Mouse (Mus musculus) heart, postnatal 25 days (tissue): ENCODE data around the gene Epx. TPM values are rescaled to one million over a fixed set of nuclear protein-coding genes. Genes with fewer than 3 reads are reported as not detected.
"Not testable (repeated sequence)": the region's sequence is repeated elsewhere in the genome, so short reads cannot be mapped to it uniquely, and the experiment has no call there.

ENCODE experiments used
- DNase-seq: peaks from one replicate; pipeline ENCODE4 v3.0.0; 2022; ENCODE audit warnings: low spot score
- intact Hi-C: fragments of 180-260 bp; cut with DNase I; formaldehyde crosslinking; loops from one replicate; pipeline ENCODE4 v1.15.1; 2025
- total RNA-seq, 2 experiments: library from RNA; stranded (reverse); gene quantifications; 2 replicates each; pipeline ENCODE4 v1.2.3; 2021

Gene Epx
- not detected for total RNA-seq

DNA sequence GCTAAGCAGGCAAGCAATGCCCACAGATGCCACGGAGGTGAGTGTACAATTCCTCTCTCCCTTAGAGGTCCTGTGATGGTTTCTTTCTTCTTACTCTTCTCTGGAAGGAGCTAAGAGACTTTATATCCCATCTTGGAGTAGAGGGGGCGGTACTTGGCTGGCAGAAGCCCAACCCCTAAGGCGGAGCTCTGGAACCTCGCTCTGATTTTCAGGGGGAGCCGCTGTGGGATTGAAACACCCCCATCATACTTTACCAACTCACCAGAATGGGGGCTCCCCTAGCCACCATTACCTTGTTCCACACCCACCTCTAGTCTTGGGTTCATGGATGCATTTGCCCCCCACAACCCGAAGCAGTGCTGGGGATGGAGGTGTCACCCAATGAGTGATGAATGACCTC lies at the start of gene Epx:
Gene Epx (minus strand): TSS at position 101 of the 400 bp plus-strand sequence.
- intact Hi-C loops, result no loop called here
- DNase-seq, result no peak

DNA sequence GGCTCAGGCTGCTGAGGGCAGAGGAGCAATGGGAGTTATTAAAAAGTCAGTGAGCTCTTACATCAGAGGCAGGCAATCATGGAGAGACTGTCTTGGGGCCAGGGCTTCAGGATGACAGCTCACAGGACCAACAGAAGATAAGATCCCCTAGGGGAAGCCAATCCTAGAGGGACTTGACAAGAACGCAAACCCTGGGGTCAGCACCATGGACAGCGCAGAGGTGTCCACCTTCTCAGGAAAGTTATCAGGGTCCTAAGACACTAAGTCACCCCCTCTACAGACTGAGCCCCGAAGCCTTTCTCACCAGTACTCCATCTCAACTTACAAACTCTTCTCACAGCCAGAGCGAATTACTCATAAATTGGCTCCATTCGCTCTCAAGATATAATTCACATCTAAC lies 45.6 kb upstream of the Epx start, which contains the start of gene Olfr464:
Gene Olfr464 (minus strand): TSS at position 2 of the 400 bp plus-strand sequence.
- no peak for DNase-seq
- intact Hi-C loops, result no loop called here

DNA sequence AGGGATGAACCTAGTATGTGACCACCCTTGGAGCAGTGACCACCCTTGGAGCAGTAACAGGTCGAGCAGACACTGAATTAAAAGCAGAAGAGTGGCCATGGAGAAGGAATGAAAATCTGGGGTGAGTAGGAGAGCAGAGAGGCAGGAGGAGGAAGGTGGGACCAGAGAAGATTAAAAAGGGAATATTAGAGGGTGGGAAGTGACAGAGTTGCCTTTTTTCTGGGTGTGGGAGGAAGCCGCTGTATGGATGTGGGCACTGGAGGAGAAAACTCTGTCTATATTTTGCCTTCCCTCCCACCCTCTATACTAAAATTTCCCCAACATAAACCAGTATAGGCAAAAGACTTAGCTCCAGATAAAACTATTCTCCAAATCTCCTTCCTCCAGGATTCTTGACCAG lies 45.0 kb upstream of the Epx start:
- intact Hi-C loops, result no loop called here
- DNase-seq, result no peak

DNA sequence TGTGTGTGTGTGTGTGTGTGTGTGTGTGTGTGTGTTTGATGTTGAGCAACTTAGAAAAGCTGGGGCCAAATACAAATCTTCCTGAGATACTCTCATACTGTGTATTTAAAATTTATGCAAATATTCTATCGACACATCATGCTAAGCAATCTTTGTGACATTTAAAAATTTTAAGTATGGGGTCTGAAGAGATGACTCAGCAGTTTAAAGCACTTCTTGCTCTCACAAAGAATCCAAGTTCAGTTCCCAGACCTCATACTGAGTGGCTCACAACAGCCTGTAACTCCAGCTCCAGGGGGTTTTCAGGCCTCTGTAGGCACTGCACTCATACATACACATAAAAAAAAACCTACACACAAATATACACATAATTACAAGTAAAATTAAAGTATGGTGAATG lies 40.7 kb upstream of the Epx start:
- DNase-seq, result no peak
- intact Hi-C loops, result no loop called here

DNA sequence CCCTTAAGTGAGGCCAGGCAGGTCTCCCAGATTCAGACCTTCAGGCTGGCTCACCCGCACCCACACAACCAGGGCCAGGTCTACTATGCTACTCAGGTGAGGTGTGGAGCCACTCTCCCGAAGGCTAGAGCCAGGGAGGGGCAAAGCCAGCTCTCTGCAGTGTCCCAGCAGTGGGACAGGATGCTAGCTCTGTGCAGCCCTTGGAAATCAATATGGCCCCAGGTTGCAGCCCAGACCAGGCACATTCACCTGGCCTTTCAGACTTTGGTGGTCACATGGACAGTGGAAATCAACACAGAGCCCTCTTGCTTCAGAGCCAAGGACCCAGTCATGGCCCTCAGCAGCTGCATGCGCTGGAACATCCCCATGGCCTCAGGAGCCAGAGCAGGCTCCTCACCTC lies 29.0 kb upstream of the Epx start:
- no peak for DNase-seq
- intact Hi-C loops, result no loop called here

DNA sequence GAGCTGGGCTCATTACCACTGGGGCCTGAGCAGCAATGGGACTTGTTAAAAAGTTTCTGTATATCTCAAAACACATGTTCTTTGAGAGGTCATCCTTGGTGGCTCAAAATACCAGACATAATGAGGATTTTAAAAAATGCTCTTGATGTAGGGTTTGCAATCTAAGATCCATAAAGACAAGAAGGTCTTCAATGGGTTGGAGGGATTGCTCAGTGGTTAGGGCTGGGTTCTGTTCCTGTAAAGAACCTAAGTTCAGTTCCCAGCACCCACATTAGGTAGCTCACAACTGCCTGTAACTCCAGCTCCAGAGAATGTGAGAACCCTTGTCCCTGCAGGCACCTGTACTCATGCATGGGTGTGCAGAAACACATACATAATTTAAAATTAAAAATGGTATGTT lies 22.0 kb upstream of the Epx start, which contains the start of gene Olfr463:
Gene Olfr463 (minus strand): TSS at position 101 of the 400 bp plus-strand sequence.
- intact Hi-C loops, result no loop called here

DNA sequence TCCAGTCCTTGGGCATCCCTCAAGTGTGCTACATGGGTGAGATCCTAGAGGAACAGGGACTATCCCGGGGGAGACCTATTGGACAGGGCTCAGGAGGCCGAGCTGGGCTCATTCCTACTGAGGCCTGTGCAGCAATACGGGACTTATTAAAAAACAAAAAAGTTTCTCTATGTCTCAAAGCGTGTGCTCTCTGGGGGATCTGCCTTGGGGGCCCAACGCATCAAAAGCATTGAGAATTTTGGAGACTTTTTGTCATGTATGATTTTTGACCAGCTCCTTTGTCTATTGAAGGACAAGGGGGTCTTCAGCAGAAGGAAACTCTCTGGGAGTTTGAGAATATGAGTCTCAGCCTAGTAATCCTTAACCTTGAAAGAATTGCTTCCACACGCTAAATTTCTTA lies 16.8 kb upstream of the Epx start, which contains the start of gene Olfr462:
Gene Olfr462 (minus strand): TSS at position 101 of the 400 bp plus-strand sequence.
- intact Hi-C loops, result no loop called here
- DNase-seq, result no peak

More for the DNA sequence above, 22.0 kb upstream of the Epx start, which contains the start of gene Olfr463:
- DNase-seq, result no peak

DNA sequence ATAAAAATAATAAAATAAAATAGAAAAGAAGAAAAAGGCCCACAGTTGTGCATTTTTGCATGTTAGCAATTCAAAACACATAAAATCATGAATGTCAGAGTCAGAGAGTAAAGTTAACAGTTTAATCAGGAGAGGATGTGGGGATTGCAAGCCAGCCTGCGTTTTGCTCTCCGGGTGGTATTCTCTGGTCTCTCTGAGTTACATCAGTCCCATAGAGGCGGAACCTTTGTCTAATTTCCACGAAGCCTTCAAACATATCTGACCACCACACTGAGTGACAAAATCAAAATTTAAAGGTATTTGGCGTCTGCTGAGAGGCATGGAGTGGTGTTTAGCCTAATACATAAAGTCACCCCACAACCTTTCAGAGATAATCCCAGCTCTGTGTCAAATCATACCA lies 9.5 kb upstream of the Epx start:
- intact Hi-C loops, result no loop called here
- DNase-seq, result no peak

DNA sequence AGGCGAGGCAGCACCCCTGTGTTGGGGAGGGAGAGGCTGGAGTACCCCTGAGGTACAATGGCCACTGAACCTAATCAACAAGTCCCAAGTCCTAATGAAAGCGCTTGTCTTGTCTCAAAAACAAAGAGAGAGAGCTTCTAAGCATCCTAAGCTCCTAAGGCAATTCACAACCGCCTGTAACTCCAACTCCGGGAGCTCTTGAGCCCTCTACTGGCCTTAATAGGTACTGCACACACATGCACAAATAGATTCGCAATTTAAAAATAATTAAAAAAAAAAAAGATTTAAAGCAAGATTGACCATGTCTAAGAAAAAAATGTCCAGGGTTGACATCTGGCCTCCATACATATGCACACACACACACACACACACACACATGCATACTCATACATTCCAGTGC lies 8.2 kb upstream of the Epx start:
- DNase-seq, result no peak
- intact Hi-C loops, result no loop called here

DNA sequence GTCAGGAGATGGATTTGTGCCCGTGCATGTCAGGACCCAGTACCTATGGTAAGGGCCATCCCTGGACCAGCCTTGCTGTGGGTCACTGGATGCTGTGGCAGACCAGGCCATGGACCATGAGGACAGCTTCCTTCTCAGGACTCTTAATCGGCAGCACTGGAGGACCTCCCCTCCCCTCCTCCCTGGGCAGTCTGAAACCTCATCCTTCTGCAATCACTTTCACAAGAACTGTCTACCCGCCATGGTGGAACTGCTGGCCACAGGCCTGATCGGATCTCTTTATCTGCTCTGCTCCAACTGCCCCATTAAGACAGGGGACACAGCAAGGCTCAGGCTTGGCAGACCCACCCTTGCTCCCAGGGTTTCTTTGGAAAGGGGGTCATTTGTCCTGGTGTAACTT lies 6.4 kb upstream of the Epx start:
- intact Hi-C loops, result no loop called here
- DNase-seq, result no peak

DNA sequence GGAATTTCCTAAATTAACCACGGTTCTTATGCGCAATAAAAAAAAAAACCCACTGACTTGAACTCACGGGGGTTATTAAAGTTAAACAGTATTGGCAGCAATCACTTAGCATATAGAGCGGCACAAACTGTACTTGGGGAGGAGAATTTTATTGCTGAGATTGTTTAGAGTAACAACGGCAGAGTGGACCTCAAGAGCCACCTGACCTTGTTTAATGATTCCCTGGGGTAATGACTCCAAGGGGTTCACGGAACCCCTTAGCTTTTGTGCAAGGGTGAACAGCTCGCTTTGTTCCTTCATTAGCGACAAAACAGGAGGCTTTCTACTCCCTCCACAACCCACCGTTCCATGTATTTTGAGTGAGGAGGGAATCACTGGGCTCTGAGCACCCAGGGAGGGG lies 4.5 kb upstream of the Epx start:
- intact Hi-C loops, result no loop called here

DNA sequence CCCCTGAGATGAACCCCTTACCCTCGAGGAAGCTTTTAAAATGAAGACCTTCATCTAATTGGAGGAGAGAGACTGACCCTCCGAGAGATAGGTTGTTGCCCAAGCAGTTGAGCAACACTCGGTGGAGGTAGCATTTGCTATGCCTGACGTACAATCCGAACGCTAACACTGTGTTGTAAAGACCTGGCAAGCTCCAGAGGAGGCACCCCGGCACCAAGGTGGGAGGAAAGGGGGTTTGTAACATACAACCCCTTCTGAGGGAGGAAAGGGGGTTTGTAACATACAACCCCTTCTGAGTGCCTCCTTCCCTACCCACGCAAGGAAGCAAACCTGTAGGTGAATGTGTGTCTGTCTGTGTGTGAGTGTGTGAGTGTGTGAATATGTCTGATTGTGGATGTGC lies 3.6 kb downstream of the Epx start:
- intact Hi-C loops, result no loop called here
- DNase-seq, result no peak

More for the DNA sequence above, 4.5 kb upstream of the Epx start:
- no peak for DNase-seq

DNA sequence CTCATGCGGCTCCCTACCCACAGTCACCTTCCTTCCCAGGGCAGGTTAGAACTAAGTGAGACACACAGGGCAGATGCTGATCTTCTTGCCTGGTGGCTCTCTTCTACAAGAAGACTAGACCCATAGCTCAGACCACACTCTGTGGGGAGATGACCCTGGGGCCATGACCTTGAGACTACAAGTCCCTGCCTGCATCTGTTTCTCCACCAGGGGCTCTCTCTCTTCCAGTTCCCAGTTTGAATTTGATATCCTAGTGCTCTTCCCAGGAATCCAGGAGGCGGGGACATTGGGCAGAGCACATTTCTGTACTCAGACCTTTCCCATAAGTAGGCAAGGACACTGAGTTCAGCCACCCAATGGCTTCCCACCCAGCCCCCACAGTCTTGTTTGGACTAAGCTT lies 5.2 kb downstream of the Epx start:
- DNase-seq, result no peak
- intact Hi-C loops, result no loop called here

DNA sequence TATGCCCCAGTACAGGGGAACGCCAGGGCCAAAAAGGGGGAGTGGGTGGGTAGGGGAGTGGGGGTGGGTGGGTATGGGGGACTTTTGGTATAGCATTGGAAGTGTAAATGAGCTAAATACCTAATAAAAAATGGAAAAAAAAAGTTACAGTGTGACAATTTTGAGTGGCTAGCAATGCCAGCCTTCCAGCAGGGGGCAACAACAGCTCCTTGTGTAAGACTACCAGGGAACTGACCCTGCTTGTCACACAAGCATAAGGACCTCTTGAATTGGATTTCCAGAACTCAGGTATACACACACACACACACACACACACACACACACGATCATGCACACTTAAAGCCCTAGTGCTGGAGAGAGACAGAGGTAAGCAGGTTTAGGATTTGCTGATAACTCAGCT lies 8.4 kb downstream of the Epx start:
- intact Hi-C loops, DNase-seq: not testable (repeated sequence)

DNA sequence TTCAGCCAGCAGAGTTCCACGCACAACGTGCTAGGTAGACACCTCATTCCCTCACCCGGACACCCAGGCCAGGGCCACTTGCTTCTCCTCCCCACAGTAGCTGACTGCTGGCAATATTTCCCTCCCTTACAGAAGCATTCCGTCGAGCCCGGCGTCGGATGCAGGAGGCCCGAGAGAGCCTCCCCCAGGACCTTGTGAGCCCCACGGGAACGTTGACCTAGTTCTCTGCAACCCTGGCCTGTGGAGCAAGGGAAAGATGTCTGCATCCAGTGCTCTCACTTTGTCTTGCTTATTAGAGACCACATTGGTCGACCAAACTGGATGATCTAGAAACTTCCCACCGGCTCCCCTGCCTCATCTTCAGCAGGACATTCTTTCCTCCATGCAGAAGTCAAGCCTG lies 12.5 kb downstream of the Epx start:
- DNase-seq, result no peak
- intact Hi-C loops, result no loop called here

DNA sequence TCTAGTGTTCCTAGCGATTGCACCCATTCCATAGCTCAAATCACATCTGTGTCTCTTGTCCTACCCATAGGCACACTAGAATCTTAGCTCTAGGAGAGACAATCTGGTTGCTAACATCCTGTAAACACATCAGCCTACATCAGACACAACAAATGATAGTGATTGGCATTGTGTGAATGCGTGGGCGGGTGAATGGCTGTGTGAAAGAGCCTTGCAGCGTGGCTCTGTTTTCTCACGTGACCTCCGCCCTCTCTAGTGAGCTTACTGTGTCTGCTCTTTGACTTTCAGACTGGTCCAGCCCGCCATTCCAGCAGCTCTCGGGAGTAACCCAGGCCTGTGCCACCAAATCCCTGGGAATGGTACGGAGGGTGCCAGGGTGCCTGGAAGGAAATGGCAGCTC lies 14.9 kb downstream of the Epx start:
- DNase-seq, result no peak
- intact Hi-C loops, result no loop called here

DNA sequence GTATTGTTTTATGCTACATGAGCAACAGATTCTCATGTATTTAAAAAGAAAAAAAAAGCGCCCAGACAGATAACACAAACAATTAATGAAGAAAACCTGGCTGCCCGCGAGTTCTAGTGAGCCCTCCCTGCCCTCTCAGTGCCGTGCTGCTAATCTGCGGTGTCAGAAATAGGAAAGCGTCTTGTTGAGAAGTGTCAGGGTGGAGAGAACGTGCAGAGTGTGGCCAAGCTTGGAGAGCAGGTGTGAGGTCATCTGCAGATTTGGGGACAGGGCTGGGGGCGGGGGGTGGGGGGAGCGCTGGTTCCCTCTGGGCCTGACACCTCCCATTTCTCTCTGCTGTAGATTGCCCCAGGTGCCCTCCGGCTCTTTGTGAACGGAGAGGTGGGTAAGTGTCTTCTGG lies 16.1 kb downstream of the Epx start:
- DNase-seq, result no peak
- intact Hi-C loops, result no loop called here

DNA sequence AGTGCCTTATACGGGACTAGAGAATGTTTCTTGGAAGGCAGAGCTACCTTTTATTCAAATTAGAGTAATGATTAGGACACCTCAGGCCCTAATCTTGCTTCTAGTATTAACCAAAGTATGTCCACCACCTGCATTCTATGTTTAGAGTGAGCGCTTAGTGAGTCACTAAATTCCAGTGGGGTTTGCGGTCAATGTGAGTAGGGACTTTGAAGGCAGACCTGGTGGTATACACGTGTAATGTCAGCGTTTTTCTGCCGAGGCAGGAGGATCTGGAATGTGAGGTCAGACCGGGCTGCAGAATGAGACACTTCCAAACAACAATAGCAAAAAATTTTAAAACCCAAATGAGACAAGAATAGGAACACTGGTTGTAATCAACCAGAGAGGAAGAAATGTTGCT lies 20.8 kb downstream of the Epx start:
- intact Hi-C loops, result no loop called here
- DNase-seq, result no peak

DNA sequence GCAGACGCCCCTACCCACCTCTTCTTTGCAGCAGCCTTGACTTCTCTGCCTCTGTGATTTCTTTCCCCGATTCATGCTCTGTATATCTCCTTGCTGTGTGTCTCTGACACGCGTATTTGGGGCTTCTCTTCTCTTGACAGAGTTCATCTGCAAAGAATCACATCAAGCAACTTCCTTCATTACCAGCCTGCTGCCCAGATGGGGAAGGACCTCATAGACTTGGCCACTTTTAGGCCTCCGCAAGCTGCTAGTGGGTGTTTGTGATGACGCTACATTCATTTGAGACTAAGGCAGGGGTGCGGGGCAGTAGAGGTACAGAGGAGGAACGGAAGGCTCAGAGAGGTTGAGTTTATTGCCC lies 21.8 kb downstream of the Epx start:
- intact Hi-C loops, result no loop called here
- DNase-seq, result no peak

DNA sequence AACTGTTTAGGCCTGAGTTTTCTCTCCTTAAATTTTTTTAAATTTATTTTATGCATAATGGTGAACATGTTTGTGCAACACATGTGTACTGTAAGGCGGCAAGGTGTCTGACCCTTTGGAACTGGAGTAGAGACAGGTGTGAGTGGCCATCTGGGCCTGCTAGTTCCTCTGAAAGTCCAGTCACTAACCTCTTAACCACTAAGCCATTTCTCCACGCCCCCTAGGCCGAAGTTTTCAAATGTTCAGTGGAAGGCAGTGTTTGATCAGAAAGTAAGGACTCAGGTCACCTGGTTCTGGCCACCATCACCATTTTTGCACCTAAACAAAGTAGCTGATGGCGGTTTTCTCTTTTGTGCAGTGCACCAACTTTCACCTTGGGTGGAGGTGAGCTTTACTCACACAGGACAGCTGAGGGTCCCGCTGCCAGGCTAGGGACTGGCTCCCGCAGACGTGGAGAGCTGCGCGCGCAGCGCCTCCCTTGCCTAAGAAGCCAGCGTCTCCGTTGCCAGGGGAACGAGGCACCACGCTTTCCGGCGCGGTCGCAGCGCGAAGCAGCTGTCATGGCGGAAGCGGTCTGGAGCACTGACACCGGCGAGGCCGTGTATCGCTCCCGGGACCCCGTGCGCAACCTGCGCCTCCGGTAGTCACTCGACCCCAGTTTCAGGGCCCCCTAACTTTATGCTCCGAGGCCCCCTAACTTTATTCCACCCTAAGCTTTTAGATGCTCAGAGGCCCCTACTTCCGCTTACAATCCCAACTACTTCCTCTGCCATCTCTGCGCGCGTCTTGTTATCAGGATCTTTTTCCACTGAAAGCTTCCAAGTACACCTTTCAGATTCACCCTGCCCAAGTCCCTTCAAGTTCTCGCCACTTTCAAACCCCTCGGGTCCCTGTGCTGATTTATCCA lies 22.4 kb downstream of the Epx start, which contains the start of gene Mks1:
Gene Mks1 (plus strand): TSS at position 526 of the 907 bp plus-strand sequence.
- peak; percentile 72 for DNase-seq
- intact Hi-C loops, result no loop called here

DNA sequence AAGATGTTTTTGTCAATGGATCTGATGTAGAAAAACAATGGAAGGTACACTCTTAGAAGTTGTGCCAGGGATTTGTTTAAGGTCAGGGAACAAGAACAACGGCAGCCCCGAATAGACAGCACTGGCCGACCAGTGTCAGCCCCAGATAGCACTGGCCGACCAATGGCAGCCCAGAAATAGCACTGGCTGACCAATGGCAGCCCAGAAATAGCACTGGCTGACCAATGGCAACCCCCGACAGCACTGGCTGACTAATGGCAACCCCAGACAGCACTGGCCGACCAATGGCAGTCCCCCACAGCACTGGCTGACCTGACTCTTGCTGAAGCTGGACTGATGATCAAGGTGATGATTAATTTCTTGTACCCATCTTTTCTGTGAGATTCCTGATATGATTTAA lies 27.5 kb downstream of the Epx start:
- intact Hi-C loops, result no loop called here
- DNase-seq, result no peak
